Mouse (Mus musculus) ES-Bruce4 (cell line): ENCODE results near the gene Scgb3a1.
A peak's percentile ranks its signal among the peaks of the same experiment; 100 is the strongest.

Experiments
- CTCF ChIP-seq: IDR thresholded peaks from one replicate; pipeline ENCODE4 v1.8.1; 2011; ENCODE audit warnings: low read depth, low read length
- EP300 ChIP-seq: IDR thresholded peaks from 2 replicates; pipeline ENCODE4 v1.6.1; 2011; ENCODE audit warnings: low read depth, low read length; ENCODE audit not compliant: insufficient read depth
- POLR2A ChIP-seq: IDR thresholded peaks from one replicate; pipeline ENCODE4 v1.8.1; 2011; ENCODE audit warnings: low read length; ENCODE audit not compliant: insufficient read depth

GRCm38 (mm10) chr11:49662292-49662780 lies 1.1 kb upstream of the Scgb3a1 start:
- TF ChIP-seq CTCF (peak; percentile 22), POLR2A (no peak), EP300 (no peak)
